Mouse (Mus musculus): ENCODE results near the gene Katnb1. TPM values are rescaled to one million over a fixed set of nuclear protein-coding genes. Genes with fewer than 3 reads are reported as not detected.

The Katnb1 gene
- total and polyA plus RNA-seq, 3 experiments: 9.8 to 19.8 (median 13.1) TPM

DNA sequence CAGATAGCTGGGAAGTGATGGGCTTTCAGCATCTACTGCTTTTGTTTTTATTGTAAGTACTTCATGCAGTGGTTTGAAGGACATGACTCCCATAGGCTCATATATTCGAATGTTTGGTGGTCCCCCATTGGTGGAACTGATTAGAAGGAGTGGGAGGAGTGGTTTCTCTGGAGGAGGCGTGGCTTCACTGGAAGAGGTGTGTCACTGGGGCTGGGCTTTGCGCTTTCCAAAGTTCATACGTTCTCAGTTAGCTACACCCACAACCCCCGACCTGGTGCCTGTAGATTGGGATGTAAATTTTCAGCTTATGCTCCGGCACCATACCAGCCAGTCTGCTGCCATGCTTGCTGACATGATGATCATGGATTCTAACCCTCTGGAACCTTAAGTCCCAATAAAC is 26.5 kb upstream of the Katnb1 start:
- H3K79me2 ChIP-seq (replicated peaks; ENCODE audit: control insufficient read depth, extremely low read depth, insufficient read depth, poor library complexity, severe bottlenecking): no peaks in the 10 kb centered on the region
- no peaks in the 10 kb centered on the region for H3K36me3 ChIP-seq (replicated peaks in 1 of 2; ENCODE audit: control insufficient read depth in 1 of 2, insufficient read depth in 1 of 2, low read length in 1 of 2)
- dilution Hi-C loops (cut with MboI; ENCODE audit: extremely low pct_ligation_motif_present, extremely low pct_unique_long_range_greater_than_20kb, low sequenced_read_pairs) (no loop called here), in situ Hi-C loops (cut with MboI; ENCODE audit: low pct_ligation_motif_present, low pct_unique_long_range_greater_than_20kb, low sequenced_read_pairs) (no loop called here)
- DNase-seq (ENCODE audit: extremely low read depth): no peak
- H3K27me3 ChIP-seq (replicated peaks): peaks cover 55% of the 10 kb centered on the region
- TF ChIP-seq MEF2A (IDR thresholded peaks at IDR 0.05; ENCODE audit: borderline replicate concordance, low read depth, low read length) (no peak), USF1 (IDR thresholded peaks at IDR 0.05; ENCODE audit: low read depth, low read length) (no peak), NRF1 (IDR thresholded peaks at IDR 0.05; ENCODE audit: low read depth, low read length) (no peak), POLR2A (IDR thresholded peaks at IDR 0.05; ENCODE audit: low read depth, low read length) (no peak), TBP (conservative IDR thresholded peaks at IDR 0.05; ENCODE audit: low read depth, low read length) (no peak), ZNF384 (IDR thresholded peaks at IDR 0.05; ENCODE audit: low read depth, low read length) (no peak), USF2 (conservative IDR thresholded peaks at IDR 0.05; ENCODE audit: low read depth, low read length) (no peak), GABPA (IDR thresholded peaks at IDR 0.05; ENCODE audit: insufficient replicate concordance, low read depth, low read length) (no peak), RAD21 (IDR thresholded peaks at IDR 0.05; ENCODE audit: low read depth, low read length) (no peak), UBTF (IDR thresholded peaks at IDR 0.05; ENCODE audit: low read depth, low read length) (no peak), MXI1 (IDR thresholded peaks at IDR 0.05; ENCODE audit: low read depth, low read length) (no peak), PAX5 (IDR thresholded peaks at IDR 0.05; ENCODE audit: low read length) (no peak), ZC3H11A (IDR thresholded peaks at IDR 0.05; ENCODE audit: low read depth, low read length) (no peak), IRF4 (IDR thresholded peaks at IDR 0.05; ENCODE audit: low read depth, low read length) (no peak)
- no peak overlapping the region for H3K9ac ChIP-seq (ENCODE audit: insufficient read depth, low read depth)
- no peak overlapping the region for H3K27ac ChIP-seq (ENCODE audit: insufficient read depth, low read depth)
- peaks cover 0 to 3% of the 10 kb centered on the region in 2 experiments; a peak in 1 of 4 replicates for H3K4me1 ChIP-seq (ENCODE audit: control insufficient read depth in 1 of 2, insufficient read depth in 2 of 2)
- no peak overlapping the region for H3K4me3 ChIP-seq (replicated peaks in 1 of 3; ENCODE audit: low read depth in 2 of 3, low read length in 2 of 3, poor library complexity in 1 of 3)
- no peak overlapping the region for H3K4me2 ChIP-seq (ENCODE audit: insufficient read depth, low read depth, poor library complexity, severe bottlenecking)
- H3K9me3 ChIP-seq (replicated peaks; ENCODE audit: low read length): no peaks in the 10 kb centered on the region

DNA sequence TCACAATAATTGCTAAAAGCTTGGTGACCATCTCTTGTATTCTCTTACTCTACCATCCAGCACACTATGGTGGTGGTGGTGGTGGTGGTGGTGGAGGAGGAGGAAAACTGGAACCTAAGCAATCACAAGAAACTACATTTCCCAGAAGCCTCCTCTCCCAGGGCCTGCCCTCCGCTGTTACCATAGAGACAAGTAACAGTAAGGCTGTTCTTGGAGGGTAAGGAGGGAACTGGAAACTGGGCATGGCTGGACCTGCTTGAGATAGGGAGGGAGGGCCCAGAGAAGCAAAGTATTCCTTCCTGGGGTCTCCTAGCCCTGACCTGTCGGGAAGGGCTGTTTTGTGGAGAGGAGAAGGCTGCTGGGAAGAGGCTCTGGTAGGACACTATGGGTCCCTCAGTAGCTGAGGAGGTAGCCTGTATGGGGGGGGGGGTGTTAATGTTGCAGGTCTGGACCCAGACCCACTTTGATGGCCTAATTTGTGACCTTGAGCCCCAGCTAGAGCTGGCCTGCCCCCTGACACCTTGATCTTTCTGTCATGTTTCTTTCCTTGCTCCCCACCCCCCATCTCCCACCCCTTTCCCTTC is 26.0 kb upstream of the Katnb1 start, which contains the start of gene Drc7:
Drc7 (plus strand) TSS at position 177 of the 584 bp plus-strand sequence.
- no peak within 1 kb of the TSS for H3K4me3 ChIP-seq (replicated peaks in 1 of 3; ENCODE audit: low read depth in 2 of 3, low read length in 2 of 3, poor library complexity in 1 of 3)
- DNase-seq (ENCODE audit: extremely low read depth): peak; percentile 14
- no peaks in the 10 kb centered on the region for H3K36me3 ChIP-seq (replicated peaks in 1 of 2; ENCODE audit: control insufficient read depth in 1 of 2, insufficient read depth in 1 of 2, low read length in 1 of 2)
- no peak within 1 kb of the TSS for H3K9ac ChIP-seq (ENCODE audit: insufficient read depth, low read depth)
- in situ Hi-C loops (cut with MboI; ENCODE audit: low pct_ligation_motif_present, low pct_unique_long_range_greater_than_20kb, low sequenced_read_pairs) (no loop called here), dilution Hi-C loops (cut with MboI; ENCODE audit: extremely low pct_ligation_motif_present, extremely low pct_unique_long_range_greater_than_20kb, low sequenced_read_pairs) (no loop called here)
- no peak within 1 kb of the TSS for H3K27ac ChIP-seq (ENCODE audit: insufficient read depth, low read depth)
- no peaks in the 10 kb centered on the region for H3K79me2 ChIP-seq (replicated peaks; ENCODE audit: control insufficient read depth, extremely low read depth, insufficient read depth, poor library complexity, severe bottlenecking)
- no peaks in the 10 kb centered on the region for H3K9me3 ChIP-seq (replicated peaks; ENCODE audit: low read length)
- TF ChIP-seq IRF4 (IDR thresholded peaks at IDR 0.05; ENCODE audit: low read depth, low read length): no peak
- TF ChIP-seq USF1 (IDR thresholded peaks at IDR 0.05; ENCODE audit: low read depth, low read length): no peak
- TF ChIP-seq ZMIZ1 (IDR thresholded peaks at IDR 0.05; ENCODE audit: low read depth, low read length): no peak
- peak; percentile 85 for TF ChIP-seq HCFC1 (IDR thresholded peaks at IDR 0.05; ENCODE audit: low read depth, low read length)
- TF ChIP-seq ZNF384 (IDR thresholded peaks at IDR 0.05; ENCODE audit: low read depth, low read length): no peak
- H3K4me1 ChIP-seq (ENCODE audit: control insufficient read depth in 1 of 2, insufficient read depth in 2 of 2): peaks cover 0 to 4% of the 10 kb centered on the region in 2 experiments; a peak in 1 of 4 replicates
- H3K4me2 ChIP-seq (ENCODE audit: insufficient read depth, low read depth, poor library complexity, severe bottlenecking): no peak within 1 kb of the TSS
- peaks cover 55% of the 10 kb centered on the region for H3K27me3 ChIP-seq (replicated peaks)
